Mouse (Mus musculus): Measurements from ENCODE around the gene Ccm2l.
A peak's percentile ranks its signal among the peaks of the same experiment; 100 is the strongest.

Ccm2l gene

GRCm38 (mm10) chr2:153107046-153107766 is 41.5 kb downstream of the Ccm2l start:
- no peak for DNase-seq

DNA sequence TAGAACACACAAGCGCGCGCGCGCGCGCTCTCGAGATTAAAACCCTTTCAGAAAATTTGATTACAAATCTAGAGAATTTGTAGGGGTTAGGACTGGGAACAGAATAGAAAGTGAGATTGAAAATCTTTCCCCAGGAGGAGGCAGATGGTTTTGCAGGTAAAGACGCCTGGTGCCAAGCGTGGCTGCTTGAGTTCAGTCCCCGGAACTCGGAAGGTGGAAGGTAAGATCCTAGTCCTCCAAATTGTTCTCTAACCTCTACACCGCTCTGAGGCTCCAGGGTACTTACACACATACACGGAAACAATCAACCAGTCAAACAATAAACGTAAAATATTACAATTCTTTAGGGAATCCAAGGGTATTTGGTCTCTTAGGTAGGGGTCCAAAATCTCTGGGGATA is 42.0 kb downstream of the Ccm2l start:
- DNase-seq = no peak

DNA sequence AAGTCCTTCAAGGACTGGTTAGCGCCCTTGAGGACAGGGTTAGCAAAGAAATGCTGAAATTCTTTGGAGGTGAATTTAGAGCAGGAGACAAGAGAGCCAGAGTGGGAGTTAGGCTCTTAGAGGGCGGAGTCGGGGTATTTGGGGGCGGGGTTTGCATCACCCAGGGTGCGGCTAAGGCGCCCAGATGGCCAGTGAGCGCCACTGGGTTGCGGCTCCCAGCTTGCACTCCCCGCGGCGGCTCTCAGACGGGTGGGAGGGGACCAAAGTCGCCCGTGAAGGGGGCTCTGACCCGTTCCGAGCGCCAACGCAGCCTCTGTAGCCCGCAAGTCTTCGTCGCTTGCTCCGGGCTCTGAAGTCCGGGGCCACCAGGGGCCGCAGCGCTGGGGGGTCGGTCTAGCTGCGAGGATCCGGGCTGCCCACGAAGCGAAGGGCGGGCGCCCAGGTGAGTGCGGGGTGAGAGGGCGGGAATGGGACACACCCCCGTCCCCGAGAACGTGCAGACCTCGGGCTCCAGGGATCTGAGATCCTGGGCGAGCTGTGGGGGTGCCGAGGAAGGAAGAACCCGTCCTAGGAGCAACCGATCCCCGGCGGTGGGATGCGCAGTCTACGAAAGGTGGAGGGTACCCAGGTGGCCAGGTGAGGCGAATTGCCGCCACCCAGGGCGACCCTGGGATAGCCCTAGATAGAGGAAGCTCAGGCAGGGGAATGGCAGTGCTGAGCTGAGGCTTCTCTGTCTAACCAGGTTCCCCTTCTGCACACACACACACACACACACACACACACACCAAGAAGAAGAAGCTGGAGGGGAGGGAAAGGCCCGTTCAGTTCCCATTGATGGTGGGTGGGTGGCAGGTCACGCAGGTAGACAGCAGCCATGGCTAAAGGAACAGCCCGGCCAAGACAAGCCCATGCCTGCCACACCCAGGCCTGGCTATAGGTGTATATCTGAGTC is 42.8 kb downstream of the Ccm2l start, which contains the start of gene Hck:
Hck (plus strand) TSS at position 156 of the 952 bp plus-strand sequence.
- peak; percentile 42 to 73 for DNase-seq

GRCm38 (mm10) chr2:153109596-153109995 is 43.8 kb downstream of the Ccm2l start:
- DNase-seq = no peak

DNA sequence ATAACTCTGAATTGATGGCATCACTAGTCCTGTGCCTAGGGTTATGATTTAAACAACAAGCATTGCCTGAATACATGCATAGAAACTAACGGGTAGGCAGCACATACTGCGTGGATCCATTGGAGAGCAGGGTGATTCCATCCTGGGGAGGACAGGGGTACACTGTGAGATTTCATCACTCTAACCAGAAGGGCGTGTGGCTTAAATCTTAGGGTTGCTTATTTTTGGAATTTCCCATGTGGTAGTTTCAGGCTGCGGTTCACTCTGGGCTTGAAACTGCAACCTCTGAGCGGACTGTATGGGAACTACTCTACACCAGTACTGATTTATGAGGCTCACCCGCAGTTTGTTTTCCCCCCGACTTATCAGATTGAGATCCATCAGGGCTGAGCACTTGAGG is 45.5 kb downstream of the Ccm2l start:
- DNase-seq = no peak

GRCm38 (mm10) chr2:153115679-153116081 is 49.9 kb downstream of the Ccm2l start:
- DNase-seq = no peak

DNA sequence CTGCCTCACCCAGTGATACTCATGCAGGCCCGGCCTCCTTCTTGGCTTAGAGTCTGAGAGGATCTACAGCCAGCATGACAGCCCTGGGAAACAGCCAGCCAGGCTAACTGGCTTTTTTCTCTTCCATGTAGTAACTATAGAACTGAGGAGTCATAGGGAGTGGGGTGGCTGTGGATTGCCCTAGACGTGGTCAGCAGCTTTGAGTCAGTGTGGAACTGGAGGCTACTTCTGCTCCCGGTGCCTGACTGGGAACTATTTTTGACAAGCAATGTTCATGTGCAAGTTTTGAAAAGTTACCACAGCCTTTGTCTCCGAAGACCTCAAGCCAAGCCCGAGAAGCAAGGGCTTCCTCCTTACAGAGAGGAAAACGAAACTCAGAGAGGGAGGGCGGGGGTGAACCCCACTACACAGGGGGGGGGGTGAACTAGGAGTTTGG is 51.3 kb downstream of the Ccm2l start:
- DNase-seq = peak in 1 of 2 experiments; percentile 9

DNA sequence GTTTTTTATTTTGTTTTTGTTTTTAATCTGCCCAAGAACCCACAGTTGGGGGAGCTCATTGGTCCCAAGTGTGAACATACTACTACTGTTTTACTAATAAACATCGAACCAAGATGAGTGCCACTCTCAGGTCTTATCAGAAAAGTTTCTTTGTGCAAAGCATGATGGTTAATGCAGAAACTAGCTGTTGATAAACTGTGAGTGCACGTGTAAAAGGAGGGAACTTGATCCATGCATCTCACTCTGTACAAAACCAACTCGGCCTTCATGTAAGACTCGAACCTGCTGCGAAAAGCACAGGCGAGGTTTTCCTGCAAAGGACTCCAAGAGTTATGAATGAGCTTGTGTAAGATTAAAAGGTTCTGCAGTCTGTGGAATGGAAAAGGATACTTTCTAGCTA is 53.7 kb downstream of the Ccm2l start:
- DNase-seq = no peak

- DNase-seq = no peak
Measured at GRCm38 (mm10) chr2:153120126-153120525, 54.4 kb downstream of the Ccm2l start.

- DNase-seq = no peak
Measured at GRCm38 (mm10) chr2:153121821-153122615, 56.3 kb downstream of the Ccm2l start.

DNA sequence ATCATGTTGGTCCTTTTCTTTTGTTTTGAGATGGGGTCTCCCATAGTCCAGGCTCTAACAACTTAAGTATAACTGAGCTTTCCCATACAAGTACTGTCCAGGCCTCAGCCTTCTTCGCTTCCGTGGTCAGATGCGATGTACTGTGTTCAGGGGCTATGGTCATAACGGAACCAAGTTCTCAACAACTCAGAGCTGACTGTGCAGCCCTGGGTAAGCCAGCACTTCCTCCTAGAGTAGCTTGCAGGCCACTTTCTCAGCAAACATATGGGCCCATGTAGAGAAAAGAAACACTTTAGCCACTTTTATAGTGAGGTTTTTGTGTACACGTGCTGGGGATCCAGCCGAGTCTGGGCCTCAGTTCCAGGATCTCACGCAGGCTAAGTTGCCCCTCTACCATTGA is 56.9 kb downstream of the Ccm2l start:
- no peak for DNase-seq

- no peak for DNase-seq
Measured at GRCm38 (mm10) chr2:153125875-153126274, 60.1 kb downstream of the Ccm2l start.

GRCm38 (mm10) chr2:153131019-153131418 is 65.3 kb downstream of the Ccm2l start:
- DNase-seq = peak; percentile 14 to 60

Measured in kidney, postnatal 36 days (tissue).